Mouse (Mus musculus) cerebellum, adult 11-12 months (tissue): ENCODE measurements around the gene Plppr1.

Experiments used
- DNase-seq: peaks from one replicate; pipeline ENCODE4 v3.0.0; 2022

The Plppr1 gene

GRCm38 (mm10) chr4:49059021-49059401 is at the start of gene Plppr1:
Gene Plppr1 (plus strand): TSS chr4:49059273.
- DNase-seq: peak; percentile 53

DNA sequence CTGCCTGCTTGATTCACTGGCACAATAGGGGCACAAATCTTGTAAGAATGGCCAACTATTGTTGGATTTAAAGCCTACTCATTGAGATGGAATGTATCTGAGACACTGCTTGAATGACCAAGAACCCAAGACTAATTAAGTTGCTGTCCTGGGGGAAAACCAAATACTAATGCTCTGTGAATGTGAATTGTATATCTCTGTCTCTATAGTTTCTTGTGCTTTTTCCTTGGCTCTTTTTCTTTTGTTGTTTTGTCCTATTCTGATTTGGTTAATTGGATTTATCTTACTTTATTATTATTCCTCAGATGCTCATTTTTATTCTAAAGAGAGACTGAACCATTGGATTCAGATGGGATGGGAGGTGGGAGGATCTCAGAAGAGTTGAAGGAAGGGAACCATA is 42.4 kb upstream of the Plppr1 start:
- DNase-seq: no peak

- no peak for DNase-seq
Measured at GRCm38 (mm10) chr4:49023221-49023620, 35.9 kb upstream of the Plppr1 start.

- no peak for DNase-seq
Measured at GRCm38 (mm10) chr4:49038311-49038710, 20.8 kb upstream of the Plppr1 start.

- DNase-seq: no peak
Measured at GRCm38 (mm10) chr4:49039854-49040253, 19.2 kb upstream of the Plppr1 start.

DNA sequence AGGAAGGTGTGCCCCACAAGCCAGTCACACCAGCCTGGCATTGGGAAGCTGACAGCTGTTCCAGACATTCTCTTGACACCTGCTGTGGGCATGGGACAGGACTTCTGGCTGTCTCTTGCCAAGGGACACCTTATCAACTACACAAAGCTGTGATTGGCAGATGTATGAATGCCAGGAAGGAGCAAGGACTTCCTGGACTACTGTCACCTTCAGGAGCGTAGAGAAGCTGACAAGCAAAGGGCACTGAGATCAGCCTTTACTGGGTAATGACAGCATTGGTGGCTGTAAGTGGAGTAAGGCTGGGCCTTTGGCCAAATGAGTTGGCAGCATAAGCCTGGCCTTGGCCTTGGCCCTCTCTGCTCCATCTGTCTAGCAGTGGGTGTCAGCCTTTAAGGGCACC is 17.4 kb upstream of the Plppr1 start:
- peak; percentile 89 for DNase-seq

DNA sequence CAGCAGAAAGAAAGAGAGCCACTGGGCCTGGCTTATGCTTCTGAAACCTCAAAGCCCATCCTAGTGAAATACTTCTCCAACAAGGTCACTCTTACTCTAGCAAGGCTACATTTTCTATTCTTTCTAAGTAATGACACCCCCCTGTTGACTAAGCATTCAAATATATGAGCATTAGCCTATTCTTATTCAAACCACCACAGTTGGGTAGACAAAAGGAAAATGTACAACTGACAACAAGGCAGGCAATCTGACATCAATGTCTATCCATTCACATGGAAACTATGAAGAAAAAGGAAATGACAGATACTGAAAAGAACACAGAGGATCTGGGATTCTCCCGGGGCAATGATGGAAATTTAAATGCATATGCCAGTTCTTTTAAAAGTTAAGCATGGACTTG is 8.4 kb upstream of the Plppr1 start:
- DNase-seq: no peak

DNA sequence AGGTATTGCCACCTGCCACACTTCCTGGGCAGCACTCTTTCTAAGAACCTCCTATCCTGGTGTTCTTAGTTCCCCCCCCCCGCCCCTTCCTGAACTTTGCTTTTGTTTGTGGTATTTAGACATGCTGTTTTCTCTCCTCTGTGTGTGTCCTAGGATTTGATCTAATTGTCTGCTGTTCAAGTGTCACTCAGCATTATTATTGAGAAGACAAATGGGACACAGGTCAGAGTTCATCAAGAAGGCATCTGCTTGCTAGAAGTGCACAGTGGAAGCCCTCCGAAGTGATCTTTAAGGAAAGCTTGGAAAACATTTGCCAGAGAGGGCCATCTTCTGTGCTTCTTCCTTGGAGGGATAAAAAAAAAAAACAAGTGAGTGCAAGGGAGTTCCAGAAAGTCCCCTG is 1.2 kb upstream of the Plppr1 start:
- DNase-seq: no peak

DNA sequence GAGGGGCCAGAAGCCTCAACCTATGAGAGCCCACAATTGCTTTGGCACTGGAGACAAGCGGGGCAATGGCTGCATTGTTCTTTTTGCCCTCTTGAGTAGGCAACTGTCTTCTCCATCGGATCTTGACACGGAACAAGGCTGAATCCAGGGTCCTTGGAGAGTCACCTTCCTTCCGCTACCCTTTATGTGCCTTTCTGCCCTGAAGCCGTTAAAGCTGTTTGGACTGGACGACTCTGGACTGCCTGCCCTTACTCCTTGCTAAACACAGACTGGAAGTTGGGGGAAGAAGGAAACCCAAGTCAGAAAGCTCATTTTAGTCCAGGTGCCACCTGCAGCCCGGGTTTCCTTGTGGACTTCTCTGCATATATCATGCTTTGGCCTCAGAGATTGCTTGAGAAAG is 516 bp upstream of the Plppr1 start:
- DNase-seq: no peak

DNA sequence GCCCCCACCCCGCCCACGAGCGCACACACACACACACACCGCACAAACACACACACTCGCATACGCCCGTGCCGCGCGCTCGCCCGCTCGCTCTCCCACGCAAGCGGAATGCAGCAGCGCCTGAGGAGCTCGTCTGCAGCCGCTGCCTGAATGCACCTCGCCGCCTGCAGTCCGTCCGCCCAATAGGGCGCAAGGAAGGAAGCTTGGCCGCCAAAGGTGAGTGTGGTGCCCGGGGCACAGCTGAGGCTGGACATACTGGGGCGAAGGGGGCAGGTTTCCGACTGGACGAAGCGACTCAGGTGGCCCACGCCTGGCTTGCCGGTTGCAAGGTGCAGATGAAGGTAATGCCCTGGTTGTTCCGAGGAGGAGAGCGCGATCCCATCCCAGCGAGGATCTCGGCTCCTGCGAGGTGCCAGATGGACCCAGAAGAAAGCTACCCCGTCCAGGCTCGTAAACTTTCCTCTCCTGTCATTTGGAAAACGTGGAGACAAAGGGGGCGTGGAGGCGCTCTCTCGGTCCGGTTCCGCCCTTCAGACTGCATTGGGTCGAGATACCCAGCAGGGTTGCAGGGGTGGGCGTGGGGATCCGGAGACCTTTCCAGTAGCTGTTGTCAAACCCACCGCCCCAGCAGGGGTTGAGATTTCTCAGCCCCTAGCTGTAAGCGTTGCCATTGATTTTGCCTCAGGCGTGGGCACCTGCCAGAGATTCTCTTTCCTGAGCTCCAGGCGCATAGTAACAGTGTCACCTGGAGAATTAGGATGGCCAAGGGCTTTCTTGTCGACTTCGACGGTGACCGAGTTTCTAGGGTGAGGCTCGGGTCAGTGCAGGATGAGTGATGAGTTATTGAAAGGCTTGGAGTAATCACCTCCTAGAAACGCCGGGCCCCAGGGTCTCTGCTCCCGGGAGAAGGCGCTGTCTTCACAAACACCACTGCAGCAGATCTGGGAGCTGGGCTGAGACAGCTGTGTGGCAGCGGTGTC is 619 bp downstream of the Plppr1 start:
- peak; percentile 29 for DNase-seq

DNA sequence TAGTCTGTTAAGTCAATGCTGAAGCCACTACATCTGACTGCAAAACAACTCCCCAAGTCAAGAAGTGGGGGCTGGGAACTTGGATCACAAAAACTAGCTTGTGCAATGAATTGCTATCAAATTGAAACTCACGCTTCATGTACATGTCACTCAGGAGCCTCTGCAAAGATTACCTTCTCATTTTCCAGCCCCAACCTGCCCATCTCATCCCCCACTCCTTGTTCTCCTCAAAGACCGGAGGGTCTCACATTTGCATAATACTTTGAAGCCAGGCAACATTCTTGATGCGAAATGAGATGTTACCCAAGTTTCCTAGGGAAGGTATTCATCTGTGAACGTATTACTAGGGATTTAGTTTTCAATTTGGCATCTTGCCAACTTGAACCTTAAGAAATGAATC is 10.4 kb downstream of the Plppr1 start:
- no peak for DNase-seq

DNA sequence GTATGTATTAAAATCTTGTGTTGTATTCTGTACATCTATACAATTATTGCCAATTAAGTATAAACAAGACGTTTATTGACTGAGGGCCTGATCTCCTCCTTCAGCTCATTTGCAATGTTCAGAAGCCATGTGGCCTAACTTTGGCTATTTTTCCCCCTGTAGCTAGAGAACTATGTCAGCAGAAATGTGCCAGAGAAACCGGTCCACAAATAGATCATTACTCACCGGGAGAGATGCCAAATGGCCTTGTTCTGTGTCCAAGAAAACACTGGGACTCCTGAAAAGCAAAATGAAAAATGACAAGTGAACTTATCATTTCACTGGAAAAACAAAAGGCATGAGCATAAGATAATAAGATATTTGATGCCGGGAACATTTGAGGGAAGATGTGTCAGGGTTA is 13.8 kb downstream of the Plppr1 start:
- DNase-seq: peak; percentile 81

DNA sequence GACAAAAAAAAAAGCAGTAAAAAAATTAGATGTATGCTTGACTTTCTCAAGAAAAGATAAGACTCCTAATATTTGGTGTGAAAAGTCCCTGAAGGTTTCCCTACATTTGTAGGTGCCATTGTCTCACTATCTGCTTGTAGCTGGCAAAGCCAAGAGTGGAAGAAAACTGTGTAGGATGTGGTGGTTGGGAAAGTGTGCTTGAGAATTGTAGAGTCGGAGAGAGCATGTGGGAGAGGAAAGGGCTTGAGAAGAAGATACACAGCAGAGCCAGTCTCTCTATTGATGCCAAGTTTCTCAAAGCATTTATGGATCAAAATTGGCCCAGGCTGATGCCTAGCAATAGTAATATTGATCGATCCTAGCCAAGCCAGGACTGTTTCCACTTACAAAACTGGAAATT is 16.8 kb downstream of the Plppr1 start:
- DNase-seq: no peak

GRCm38 (mm10) chr4:49079399-49079798 is 20.3 kb downstream of the Plppr1 start:
- no peak for DNase-seq

GRCm38 (mm10) chr4:49088205-49088604 is 29.1 kb downstream of the Plppr1 start:
- no peak for DNase-seq

- DNase-seq: no peak
Measured at GRCm38 (mm10) chr4:49090461-49090860, 31.4 kb downstream of the Plppr1 start.

DNA sequence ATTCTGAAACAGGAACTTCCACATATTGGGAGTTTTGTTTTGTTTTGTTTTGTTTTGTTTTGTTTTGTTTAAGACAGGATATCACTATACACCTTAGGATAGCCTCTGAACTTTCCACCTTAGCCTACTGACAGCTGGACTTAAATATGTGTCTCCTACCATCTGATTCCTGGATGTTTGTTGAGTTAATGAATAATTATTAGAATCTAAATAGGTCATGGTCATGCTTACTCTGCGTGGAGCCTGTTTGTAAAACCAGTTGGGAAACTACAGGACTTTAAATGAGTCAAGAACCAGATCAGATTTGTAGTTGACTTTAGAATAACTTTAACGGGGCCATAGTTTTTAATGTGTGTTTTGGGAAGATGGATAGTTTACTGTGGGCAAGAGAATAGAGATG is 40.4 kb downstream of the Plppr1 start:
- no peak for DNase-seq

DNA sequence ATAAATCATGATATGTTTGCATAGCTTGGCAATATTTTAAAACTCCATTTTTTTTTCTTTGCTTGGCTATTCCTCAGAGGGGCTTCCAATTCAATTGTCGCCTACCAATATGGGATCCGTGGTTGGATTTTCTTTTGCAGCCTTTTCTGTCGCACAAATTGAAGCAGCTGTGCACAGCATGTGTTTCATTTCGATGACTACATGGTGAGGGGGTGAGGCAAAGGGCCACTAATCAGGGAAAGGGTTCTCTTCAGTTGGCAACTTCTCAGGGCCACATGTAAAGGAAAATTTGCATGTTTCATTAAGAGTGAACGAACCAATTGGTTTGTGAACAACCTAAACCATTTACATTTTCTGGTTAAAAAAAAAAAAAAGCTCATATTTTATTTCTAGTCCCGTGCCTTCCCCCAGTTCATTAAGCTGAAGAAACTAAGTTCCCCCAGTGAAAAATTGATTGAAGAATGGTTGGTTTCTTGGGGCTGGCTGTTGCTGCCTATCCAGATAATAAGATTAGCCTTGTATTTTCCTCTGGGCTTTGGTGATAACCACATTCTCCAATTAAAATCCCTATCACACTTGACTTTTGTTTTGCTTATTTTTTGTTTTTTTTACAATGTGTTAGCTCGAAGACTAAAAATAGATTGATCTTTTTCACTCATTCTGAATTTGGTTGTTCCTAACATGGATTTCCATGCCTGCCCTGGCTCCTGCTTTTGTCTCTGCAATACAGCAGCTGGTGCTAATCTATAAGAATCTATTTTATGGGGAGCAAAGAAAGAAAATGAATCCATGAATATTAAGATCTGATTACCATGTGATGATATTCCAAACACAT is 43.1 kb downstream of the Plppr1 start:
- no peak for DNase-seq

DNA sequence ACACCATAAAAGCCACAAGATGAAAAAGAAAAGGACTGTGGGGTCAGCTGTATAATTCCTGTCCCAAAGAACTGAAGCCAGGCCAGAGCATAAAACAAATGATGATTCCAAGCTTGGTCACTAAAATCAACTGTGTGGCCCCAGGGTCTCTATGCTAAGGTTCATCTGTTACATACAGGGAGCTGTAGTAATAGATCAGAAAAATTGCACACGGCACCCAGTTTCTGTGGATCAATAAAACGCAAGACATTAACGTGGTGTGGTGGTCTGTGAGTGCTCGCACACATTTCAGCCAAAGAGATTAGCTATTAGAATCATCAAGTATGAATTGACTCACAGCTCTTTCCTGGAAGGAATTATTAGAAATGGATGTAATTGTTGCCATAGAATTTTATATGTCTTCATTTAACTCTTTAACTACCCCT is 43.7 kb downstream of the Plppr1 start:
- no peak for DNase-seq

- DNase-seq: no peak
Measured at GRCm38 (mm10) chr4:49104860-49105259, 45.8 kb downstream of the Plppr1 start.

- no peak for DNase-seq
Measured at GRCm38 (mm10) chr4:49107895-49108294, 48.8 kb downstream of the Plppr1 start.

GRCm38 (mm10) chr4:49108371-49108770 is 49.3 kb downstream of the Plppr1 start:
- no peak for DNase-seq

- no peak for DNase-seq
Measured at GRCm38 (mm10) chr4:49109989-49110388, 50.9 kb downstream of the Plppr1 start.

GRCm38 (mm10) chr4:49118842-49119241 is 59.8 kb downstream of the Plppr1 start:
- DNase-seq: no peak
